Mouse (Mus musculus): ENCODE measurements around the gene Commd1. TPM values are rescaled to one million over a fixed set of nuclear protein-coding genes. Genes with fewer than 3 reads are reported as not detected.

The Commd1 gene
- polyA plus RNA-seq, 1 experiment from 2014 or later = 371 TPM

- H3K27ac ChIP-seq (ENCODE audit: low read length) = no peak overlapping the region
- no peaks in the 10 kb centered on the region for H3K27me3 ChIP-seq (ENCODE audit: control insufficient read depth, insufficient read depth, low read length)
- no peaks in the 10 kb centered on the region for H3K4me1 ChIP-seq (ENCODE audit: control insufficient read depth, insufficient read depth, low read length)
- no peaks in the 10 kb centered on the region for H3K36me3 ChIP-seq (ENCODE audit: control insufficient read depth, insufficient read depth, low read length)
- no peaks in the 10 kb centered on the region for H3K9me3 ChIP-seq (replicated peaks; ENCODE audit: control insufficient read depth, low read length)
- 83% methylated on average over 1 of the region's 1 CpGs for WGBS
- ATAC-seq (ENCODE audit: insufficient read depth, low FRiP score) = no peak
- no peak overlapping the region for H3K4me3 ChIP-seq (replicated peaks; ENCODE audit: low read length)
- H3K9ac ChIP-seq (ENCODE audit: low read length) = no peak overlapping the region
- no peak overlapping the region for H3K4me2 ChIP-seq (ENCODE audit: low read depth, low read length)
Measured at GRCm38 (mm10) chr11:22949101-22949500, 33.1 kb downstream of the Commd1 start.

GRCm38 (mm10) chr11:22938983-22939382 lies 43.2 kb downstream of the Commd1 start:
- Histone ChIP-seq H3K9me3 (replicated peaks; ENCODE audit: control insufficient read depth, low read length) (no peaks in the 10 kb centered on the region), H3K27ac (ENCODE audit: low read length) (no peak overlapping the region), H3K27me3 (ENCODE audit: control insufficient read depth, insufficient read depth, low read length) (no peaks in the 10 kb centered on the region), H3K4me1 (ENCODE audit: control insufficient read depth, insufficient read depth, low read length) (no peaks in the 10 kb centered on the region), H3K4me2 (ENCODE audit: low read depth, low read length) (no peak overlapping the region), H3K36me3 (ENCODE audit: control insufficient read depth, insufficient read depth, low read length) (no peaks in the 10 kb centered on the region), H3K4me3 (replicated peaks; ENCODE audit: low read length) (no peak overlapping the region), H3K9ac (ENCODE audit: low read length) (no peak overlapping the region)
- ATAC-seq (ENCODE audit: insufficient read depth, low FRiP score) = no peak
- 84% methylated on average over 2 of the region's 2 CpGs for WGBS

- Histone ChIP-seq H3K36me3 (ENCODE audit: control insufficient read depth, insufficient read depth, low read length) (no peaks in the 10 kb centered on the region), H3K27ac (ENCODE audit: low read length) (no peak overlapping the region), H3K4me1 (ENCODE audit: control insufficient read depth, insufficient read depth, low read length) (no peaks in the 10 kb centered on the region), H3K27me3 (ENCODE audit: control insufficient read depth, insufficient read depth, low read length) (no peaks in the 10 kb centered on the region), H3K9me3 (replicated peaks; ENCODE audit: control insufficient read depth, low read length) (no peaks in the 10 kb centered on the region), H3K9ac (ENCODE audit: low read length) (no peak overlapping the region), H3K4me2 (ENCODE audit: low read depth, low read length) (no peak overlapping the region), H3K4me3 (replicated peaks; ENCODE audit: low read length) (no peak overlapping the region)
- ATAC-seq (ENCODE audit: insufficient read depth, low FRiP score) = no peak
- 89% methylated on average over 4 of the region's 4 CpGs for WGBS
Measured at GRCm38 (mm10) chr11:22937716-22938316, 44.4 kb downstream of the Commd1 start.

- Histone ChIP-seq H3K27ac (ENCODE audit: low read length) (no peak overlapping the region), H3K4me3 (replicated peaks; ENCODE audit: low read length) (no peak overlapping the region), H3K4me1 (ENCODE audit: control insufficient read depth, insufficient read depth, low read length) (no peaks in the 10 kb centered on the region), H3K4me2 (ENCODE audit: low read depth, low read length) (no peak overlapping the region), H3K9me3 (replicated peaks; ENCODE audit: control insufficient read depth, low read length) (no peaks in the 10 kb centered on the region), H3K27me3 (ENCODE audit: control insufficient read depth, insufficient read depth, low read length) (no peaks in the 10 kb centered on the region), H3K36me3 (ENCODE audit: control insufficient read depth, insufficient read depth, low read length) (no peaks in the 10 kb centered on the region), H3K9ac (ENCODE audit: low read length) (no peak overlapping the region)
- 54% methylated on average over 5 of the region's 5 CpGs for WGBS
- ATAC-seq (ENCODE audit: insufficient read depth, low FRiP score) = no peak
Measured at GRCm38 (mm10) chr11:22936446-22937125, 45.6 kb downstream of the Commd1 start.

GRCm38 (mm10) chr11:22932167-22932566 lies 50.0 kb downstream of the Commd1 start:
- ATAC-seq (ENCODE audit: insufficient read depth, low FRiP score) = no peak
- no peak overlapping the region for H3K4me3 ChIP-seq (replicated peaks; ENCODE audit: low read length)

GRCm38 (mm10) chr11:22931320-22931905 lies 50.8 kb downstream of the Commd1 start:
- WGBS = 84% methylated on average over 2 of the region's 2 CpGs
- Histone ChIP-seq H3K27ac (ENCODE audit: low read length) (no peak overlapping the region), H3K36me3 (ENCODE audit: control insufficient read depth, insufficient read depth, low read length) (no peaks in the 10 kb centered on the region), H3K27me3 (ENCODE audit: control insufficient read depth, insufficient read depth, low read length) (no peaks in the 10 kb centered on the region), H3K4me1 (ENCODE audit: control insufficient read depth, insufficient read depth, low read length) (no peaks in the 10 kb centered on the region), H3K4me2 (ENCODE audit: low read depth, low read length) (no peak overlapping the region), H3K9me3 (replicated peaks; ENCODE audit: control insufficient read depth, low read length) (no peaks in the 10 kb centered on the region), H3K9ac (ENCODE audit: low read length) (no peak overlapping the region), H3K4me3 (replicated peaks; ENCODE audit: low read length) (no peak overlapping the region)
- no peak for ATAC-seq (ENCODE audit: insufficient read depth, low FRiP score)

More at GRCm38 (mm10) chr11:22932167-22932566, 50.0 kb downstream of the Commd1 start:
- H3K4me1 ChIP-seq (ENCODE audit: control insufficient read depth, insufficient read depth, low read length) = no peaks in the 10 kb centered on the region
- no peaks in the 10 kb centered on the region for H3K27me3 ChIP-seq (ENCODE audit: control insufficient read depth, insufficient read depth, low read length)
- H3K9ac ChIP-seq (ENCODE audit: low read length) = no peak overlapping the region
- H3K4me2 ChIP-seq (ENCODE audit: low read depth, low read length) = no peak overlapping the region
- H3K9me3 ChIP-seq (replicated peaks; ENCODE audit: control insufficient read depth, low read length) = no peaks in the 10 kb centered on the region
- H3K36me3 ChIP-seq (ENCODE audit: control insufficient read depth, insufficient read depth, low read length) = no peaks in the 10 kb centered on the region
- no peak overlapping the region for H3K27ac ChIP-seq (ENCODE audit: low read length)

GRCm38 (mm10) chr11:22930129-22930528 lies 52.1 kb downstream of the Commd1 start:
- no peaks in the 10 kb centered on the region for H3K9me3 ChIP-seq (replicated peaks; ENCODE audit: control insufficient read depth, low read length)
- H3K27ac ChIP-seq (ENCODE audit: low read length) = no peak overlapping the region
- 68% methylated on average over 2 of the region's 2 CpGs for WGBS
- no peak for ATAC-seq (ENCODE audit: insufficient read depth, low FRiP score)
- H3K4me2 ChIP-seq (ENCODE audit: low read depth, low read length) = no peak overlapping the region
- no peaks in the 10 kb centered on the region for H3K4me1 ChIP-seq (ENCODE audit: control insufficient read depth, insufficient read depth, low read length)
- H3K9ac ChIP-seq (ENCODE audit: low read length) = no peak overlapping the region
- no peak overlapping the region for H3K4me3 ChIP-seq (replicated peaks; ENCODE audit: low read length)
- no peaks in the 10 kb centered on the region for H3K36me3 ChIP-seq (ENCODE audit: control insufficient read depth, insufficient read depth, low read length)
- H3K27me3 ChIP-seq (ENCODE audit: control insufficient read depth, insufficient read depth, low read length) = no peaks in the 10 kb centered on the region

GRCm38 (mm10) chr11:22928586-22929169 lies 53.5 kb downstream of the Commd1 start:
- 0 out of 2 replicates have a peak overlapping the region, but pooled peaks have one; percentile 11 for H3K4me2 ChIP-seq (ENCODE audit: low read depth, low read length)
- H3K9ac ChIP-seq (ENCODE audit: low read length) = no peak overlapping the region
- no peaks in the 10 kb centered on the region for H3K4me1 ChIP-seq (ENCODE audit: control insufficient read depth, insufficient read depth, low read length)
- H3K27ac ChIP-seq (ENCODE audit: low read length) = peak overlapping the region; percentile 30
- 63% methylated on average over 8 of the region's 8 CpGs for WGBS
- no peaks in the 10 kb centered on the region for H3K36me3 ChIP-seq (ENCODE audit: control insufficient read depth, insufficient read depth, low read length)
- H3K9me3 ChIP-seq (replicated peaks; ENCODE audit: control insufficient read depth, low read length) = no peaks in the 10 kb centered on the region
- H3K27me3 ChIP-seq (ENCODE audit: control insufficient read depth, insufficient read depth, low read length) = no peaks in the 10 kb centered on the region
- H3K4me3 ChIP-seq (replicated peaks; ENCODE audit: low read length) = no peak overlapping the region
- ATAC-seq (ENCODE audit: insufficient read depth, low FRiP score) = no peak

GRCm38 (mm10) chr11:22923606-22924005 lies 58.6 kb downstream of the Commd1 start:
- ATAC-seq (ENCODE audit: insufficient read depth, low FRiP score) = no peak
- Histone ChIP-seq H3K27me3 (ENCODE audit: control insufficient read depth, insufficient read depth, low read length) (no peaks in the 10 kb centered on the region), H3K36me3 (ENCODE audit: control insufficient read depth, insufficient read depth, low read length) (no peaks in the 10 kb centered on the region), H3K9me3 (replicated peaks; ENCODE audit: control insufficient read depth, low read length) (no peaks in the 10 kb centered on the region), H3K27ac (ENCODE audit: low read length) (no peak overlapping the region), H3K4me3 (replicated peaks; ENCODE audit: low read length) (no peak overlapping the region), H3K9ac (ENCODE audit: low read length) (no peak overlapping the region), H3K4me2 (ENCODE audit: low read depth, low read length) (no peak overlapping the region), H3K4me1 (ENCODE audit: control insufficient read depth, insufficient read depth, low read length) (no peaks in the 10 kb centered on the region)
- 82% methylated on average over 2 of the region's 2 CpGs for WGBS
